Mouse (Mus musculus) kidney, embryonic 14.5 days (tissue): ENCODE data around the gene Schip1. TPM values are rescaled to one million over a fixed set of nuclear protein-coding genes. Genes with fewer than 3 reads are reported as not detected.
A peak's percentile ranks its signal among the peaks of the same experiment; 100 is the strongest.

Experiments used
- ATAC-seq: fragments of 200-750 bp; cut with Nextera tagmentation; 2 replicates; pipeline ENCODE4 v1.8.0; 2017; ENCODE audit warnings: moderate number of reproducible peaks, mild to moderate bottlenecking, moderate TSS enrichment, moderate library complexity; ENCODE audit not compliant: low FRiP score, low TSS enrichment
- H3K27ac ChIP-seq: fragments of 300-500 bp; sonication (generic); 2 replicates; pipeline ENCODE4 v1.5.1; 2014; ENCODE audit warnings: low read depth, mild to moderate bottlenecking, low read length, moderate library complexity, mixed read lengths
- H3K27me3 ChIP-seq: fragments of 300-500 bp; sonication (generic); 2 replicates; pipeline ENCODE4 v1.6.1; 2014; ENCODE audit warnings: mild to moderate bottlenecking, low read length; ENCODE audit not compliant: control insufficient read depth, insufficient read depth
- H3K36me3 ChIP-seq: fragments of 300-500 bp; sonication (generic); 2 replicates; pipeline ENCODE4 v1.6.1; 2014; ENCODE audit warnings: low read length, mixed read lengths; ENCODE audit not compliant: control insufficient read depth, insufficient read depth
- H3K4me1 ChIP-seq: fragments of 300-500 bp; sonication (generic); 2 replicates; pipeline ENCODE4 v1.6.1; 2014; ENCODE audit warnings: low read length, mixed read lengths; ENCODE audit not compliant: control insufficient read depth, insufficient read depth
- H3K4me2 ChIP-seq: fragments of 300-500 bp; sonication (generic); replicated peaks from 2 replicates; pipeline ENCODE4 v1.6.1; 2014; ENCODE audit warnings: low read depth, mild to moderate bottlenecking, low read length
- H3K4me3 ChIP-seq: fragments of 300-500 bp; sonication (generic); 2 replicates; pipeline ENCODE4 v1.5.1; 2014; ENCODE audit warnings: mild to moderate bottlenecking, low read length
- H3K9ac ChIP-seq: fragments of 300-500 bp; sonication (generic); 2 replicates; pipeline ENCODE4 v1.6.1; 2014; ENCODE audit warnings: low read depth, mild to moderate bottlenecking, low read length, moderate library complexity
- H3K9me3 ChIP-seq: fragments of 300-500 bp; sonication (generic); 2 replicates; pipeline ENCODE4 v1.6.1; 2016; ENCODE audit warnings: low read length; ENCODE audit not compliant: control insufficient read depth
- WGBS: fragments of 180-500 bp; shearing (Covaris S2); extraction: QIAGEN DNeasy Blood & Tissue Kit; methylation state at CpG from one replicate; pipeline ENCODE4 v1.1.7; 2014; 5-methylcytosine and 5-hydroxymethylcytosine counted together
- polyA plus RNA-seq: library from polyadenylated mRNA; unstranded; fragments of >200 nt; fragmentation: Nextera tagmentation; extraction: Ambion mirVana; gene quantifications from 2 replicates; pipeline ENCODE4 v1.2.1, GENCODE M21; 2014

Schip1 gene
- polyA plus RNA-seq, 1 experiment from 2014 or later, result 50.1 TPM

GRCm38 (mm10) chr3:68448480-68448879 is 383.9 kb downstream of the Schip1 start:
- Histone ChIP-seq H3K9me3 (no peaks in the 10 kb centered on the region), H3K4me1 (peaks cover 5% of the 10 kb centered on the region; the same call in 1 of the 2 replicates), H3K4me2 (no peak overlapping the region), H3K9ac (no peak overlapping the region), H3K4me3 (no peak overlapping the region), H3K27me3 (no peaks in the 10 kb centered on the region), H3K27ac (no peak overlapping the region), H3K36me3 (no peaks in the 10 kb centered on the region)
- 73% methylated on average over 2 of the region's 2 CpGs for WGBS
- ATAC-seq, result no peak

DNA sequence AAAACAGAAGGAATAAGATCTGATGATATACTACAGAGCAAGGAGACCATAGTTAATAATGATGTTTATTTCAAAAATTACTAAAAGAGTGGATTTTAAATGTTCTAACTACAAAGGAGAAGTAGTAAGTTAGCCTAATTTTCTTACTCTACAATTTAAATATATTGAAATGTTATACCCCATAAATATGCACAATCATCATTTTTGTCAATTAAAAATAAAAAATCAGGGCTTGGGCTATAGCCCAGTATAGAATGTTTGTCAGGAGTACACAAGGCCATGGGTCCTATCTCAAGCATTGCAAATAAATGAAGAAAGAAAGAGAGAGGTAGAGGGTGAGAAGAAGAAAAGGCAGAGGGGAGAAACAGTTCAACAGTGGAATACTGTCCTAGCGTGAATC is 387.0 kb downstream of the Schip1 start:
- H3K4me2 ChIP-seq, result no peak overlapping the region
- H3K4me1 ChIP-seq, result peaks cover 5% of the 10 kb centered on the region; the same call in 1 of the 2 replicates
- H3K27me3 ChIP-seq, result no peaks in the 10 kb centered on the region
- H3K4me3 ChIP-seq, result no peak overlapping the region
- no peak overlapping the region for H3K27ac ChIP-seq
- H3K9me3 ChIP-seq, result no peaks in the 10 kb centered on the region
- no peaks in the 10 kb centered on the region for H3K36me3 ChIP-seq
- 96% methylated on average over 1 of the region's 1 CpGs for WGBS
- no peak for ATAC-seq
- H3K9ac ChIP-seq, result no peak overlapping the region

- peak overlapping the region; percentile 8; the same call in 1 of the 2 replicates for H3K4me2 ChIP-seq
- no peak for ATAC-seq
- no peak overlapping the region for H3K9ac ChIP-seq
- H3K9me3 ChIP-seq, result no peaks in the 10 kb centered on the region
- no peak overlapping the region for H3K4me3 ChIP-seq
- H3K27ac ChIP-seq, result no peak overlapping the region
- H3K27me3 ChIP-seq, result no peaks in the 10 kb centered on the region
- H3K36me3 ChIP-seq, result no peaks in the 10 kb centered on the region
- 5% methylated on average over 5 of the region's 5 CpGs for WGBS
- peaks cover 5% of the 10 kb centered on the region; the same call in 1 of the 2 replicates for H3K4me1 ChIP-seq
Observed at GRCm38 (mm10) chr3:68453266-68453665, 388.7 kb downstream of the Schip1 start.

GRCm38 (mm10) chr3:68453719-68454455 is 389.3 kb downstream of the Schip1 start:
- no peak overlapping the region for H3K9ac ChIP-seq
- H3K4me1 ChIP-seq, result peaks cover 5% of the 10 kb centered on the region; the same call in 1 of the 2 replicates
- no peak for ATAC-seq
- no peaks in the 10 kb centered on the region for H3K36me3 ChIP-seq
- no peak overlapping the region for H3K4me3 ChIP-seq
- H3K27ac ChIP-seq, result no peak overlapping the region
- H3K27me3 ChIP-seq, result no peaks in the 10 kb centered on the region
- 46% methylated on average over 10 of the region's 10 CpGs for WGBS
- H3K4me2 ChIP-seq, result no peak overlapping the region
- no peaks in the 10 kb centered on the region for H3K9me3 ChIP-seq

- H3K4me1 ChIP-seq, result peaks cover 29% of the 10 kb centered on the region
- H3K9me3 ChIP-seq, result no peaks in the 10 kb centered on the region
- H3K27me3 ChIP-seq, result no peaks in the 10 kb centered on the region
- 33% methylated on average over 5 of the region's 5 CpGs for WGBS
- no peak overlapping the region for H3K4me2 ChIP-seq
- H3K27ac ChIP-seq, result no peak overlapping the region
- ATAC-seq, result no peak
- no peak overlapping the region for H3K4me3 ChIP-seq
- no peaks in the 10 kb centered on the region for H3K36me3 ChIP-seq
- no peak overlapping the region for H3K9ac ChIP-seq
Observed at GRCm38 (mm10) chr3:68466643-68467042, 402.0 kb downstream of the Schip1 start.

DNA sequence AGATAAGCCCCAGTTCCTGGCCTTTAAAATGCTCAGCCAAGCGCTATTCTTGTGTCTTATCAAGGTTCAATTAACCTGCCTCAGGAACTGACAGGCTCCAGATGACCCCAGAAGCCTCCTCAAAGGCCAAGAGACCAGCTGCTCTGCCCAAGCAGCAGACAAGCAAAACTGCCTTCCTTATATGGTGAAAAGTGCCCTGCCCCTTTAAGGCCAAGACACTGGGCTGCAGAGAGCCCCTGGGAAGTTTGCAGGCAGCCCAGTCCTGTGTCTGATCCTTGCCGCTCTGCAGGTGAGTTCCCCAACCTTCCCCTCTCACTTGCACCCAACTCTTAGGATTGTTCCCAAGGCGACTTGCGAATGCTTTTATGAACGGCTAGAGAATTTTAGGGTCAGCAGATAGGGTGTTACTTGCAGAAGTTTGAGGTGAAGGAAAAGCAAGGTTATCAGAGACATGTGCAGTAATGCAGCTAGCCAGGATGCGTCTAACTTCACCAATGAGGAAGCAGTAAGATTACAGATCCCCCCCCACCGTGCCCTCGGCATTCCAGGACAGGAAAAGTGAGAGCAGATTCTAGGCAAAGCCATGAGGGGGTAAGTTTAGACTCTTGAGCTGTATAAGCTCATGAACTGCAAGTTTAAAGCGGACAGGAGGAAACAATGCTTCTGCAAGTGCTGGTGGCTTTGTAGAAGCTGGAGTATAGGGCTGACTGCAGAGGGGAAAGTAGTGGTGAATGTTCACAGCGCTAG is 403.5 kb downstream of the Schip1 start:
- Histone ChIP-seq H3K27ac (peak overlapping the region; percentile 65), H3K27me3 (no peaks in the 10 kb centered on the region), H3K4me1 (peaks cover 29% of the 10 kb centered on the region), H3K36me3 (no peaks in the 10 kb centered on the region), H3K4me2 (peak overlapping the region; percentile 53), H3K9ac (peak overlapping the region; percentile 23; the same call in 1 of the 2 replicates), H3K4me3 (peak overlapping the region; percentile 28), H3K9me3 (no peaks in the 10 kb centered on the region)
- 4% methylated on average over 10 of the region's 10 CpGs for WGBS
- peak; percentile 79 for ATAC-seq

DNA sequence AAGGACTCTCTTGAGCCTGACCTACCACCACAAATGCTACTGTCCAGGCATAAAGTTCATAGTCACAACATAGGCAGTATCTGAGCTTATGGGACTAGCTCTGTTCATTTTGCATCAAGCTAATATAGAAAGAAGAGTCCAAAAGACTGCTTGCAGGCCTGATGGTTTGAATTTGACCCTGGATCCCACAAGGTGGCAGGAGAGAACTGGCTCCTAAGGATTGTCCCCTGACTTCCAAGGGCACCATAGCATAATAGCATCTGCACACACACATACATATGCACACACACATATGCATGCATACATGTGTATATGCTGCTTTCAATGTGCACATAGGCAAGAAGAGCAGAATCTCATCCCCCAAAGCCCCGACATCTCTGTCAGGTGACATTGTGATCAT is 405.0 kb downstream of the Schip1 start:
- no peak for ATAC-seq
- no peak overlapping the region for H3K4me2 ChIP-seq
- no peaks in the 10 kb centered on the region for H3K27me3 ChIP-seq
- peaks cover 29% of the 10 kb centered on the region for H3K4me1 ChIP-seq
- no peaks in the 10 kb centered on the region for H3K36me3 ChIP-seq
- 80% methylated on average over 1 of the region's 1 CpGs for WGBS
- no peak overlapping the region for H3K9ac ChIP-seq
- H3K27ac ChIP-seq, result no peak overlapping the region
- H3K4me3 ChIP-seq, result no peak overlapping the region
- no peaks in the 10 kb centered on the region for H3K9me3 ChIP-seq

GRCm38 (mm10) chr3:68470061-68470460 is 405.5 kb downstream of the Schip1 start:
- H3K4me3 ChIP-seq, result no peak overlapping the region
- WGBS, result 21% methylated on average over 3 of the region's 3 CpGs
- no peak for ATAC-seq
- H3K4me1 ChIP-seq, result peaks cover 29% of the 10 kb centered on the region
- H3K36me3 ChIP-seq, result no peaks in the 10 kb centered on the region
- H3K4me2 ChIP-seq, result no peak overlapping the region
- H3K9ac ChIP-seq, result no peak overlapping the region
- no peaks in the 10 kb centered on the region for H3K27me3 ChIP-seq
- no peaks in the 10 kb centered on the region for H3K9me3 ChIP-seq
- no peak overlapping the region for H3K27ac ChIP-seq

GRCm38 (mm10) chr3:68470622-68471021 is 406.0 kb downstream of the Schip1 start:
- WGBS, result 73% methylated on average over 5 of the region's 5 CpGs
- Histone ChIP-seq H3K36me3 (no peaks in the 10 kb centered on the region), H3K9ac (no peak overlapping the region), H3K4me2 (no peak overlapping the region), H3K27ac (no peak overlapping the region), H3K9me3 (no peaks in the 10 kb centered on the region), H3K27me3 (no peaks in the 10 kb centered on the region), H3K4me1 (peaks cover 29% of the 10 kb centered on the region), H3K4me3 (no peak overlapping the region)
- ATAC-seq, result no peak
